Mouse (Mus musculus) neural tube, embryonic 10.5 days (tissue): ENCODE data around the gene Cpsf2.

Source experiments
- DNase-seq: peaks from one replicate; pipeline ENCODE4 v3.0.0-alpha.2; 2017; ENCODE audit warnings: low spot score; ENCODE audit errors: extremely low spot score

The Cpsf2 gene

GRCm38 (mm10) chr12:102055758-102056157 lies 80.0 kb downstream of the Cpsf2 start:
- no peak for DNase-seq
